Mouse (Mus musculus) cerebellum, adult 9-10 months (tissue): Measurements from ENCODE around the gene Atrx.
"Not testable (repeated sequence)": the region's sequence is repeated elsewhere in the genome, so short reads cannot be mapped to it uniquely, and the experiment has no call there.

Source experiments
- DNase-seq: peaks from one replicate; pipeline ENCODE4 v3.0.0; 2022

Atrx gene

DNA sequence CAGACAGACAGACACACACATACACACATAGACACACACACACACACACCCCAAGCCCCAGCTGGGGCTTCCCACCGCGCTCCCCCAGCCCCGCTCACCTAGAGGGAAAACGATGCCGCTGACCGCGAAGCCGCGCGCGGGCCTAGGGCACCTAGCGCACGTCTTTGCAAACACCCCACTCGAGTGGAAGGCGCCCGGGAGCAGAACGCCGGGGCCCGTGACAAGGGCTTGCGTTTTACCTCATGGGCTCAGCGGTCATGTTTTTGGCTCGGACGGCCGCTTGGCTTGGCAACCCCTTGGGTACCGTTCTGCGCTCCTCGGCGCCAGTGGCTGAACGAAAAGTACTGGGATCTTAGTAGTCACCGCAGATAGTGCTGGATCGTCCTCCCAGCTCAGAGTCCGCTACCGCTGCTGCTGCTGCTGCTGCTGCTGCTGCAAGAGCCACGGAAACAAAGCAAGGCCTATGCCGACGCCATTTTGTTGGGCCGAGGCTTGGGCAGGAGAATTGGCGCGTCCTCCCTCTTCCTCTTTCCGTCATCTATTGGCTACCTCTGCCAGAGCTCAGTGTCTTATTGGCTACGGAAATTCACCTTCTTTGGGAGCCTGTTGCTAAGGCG, at the start of gene Atrx:
Atrx (minus strand) TSS at position 543 of the 617 bp plus-strand sequence.
- DNase-seq: peak; percentile 86

DNA sequence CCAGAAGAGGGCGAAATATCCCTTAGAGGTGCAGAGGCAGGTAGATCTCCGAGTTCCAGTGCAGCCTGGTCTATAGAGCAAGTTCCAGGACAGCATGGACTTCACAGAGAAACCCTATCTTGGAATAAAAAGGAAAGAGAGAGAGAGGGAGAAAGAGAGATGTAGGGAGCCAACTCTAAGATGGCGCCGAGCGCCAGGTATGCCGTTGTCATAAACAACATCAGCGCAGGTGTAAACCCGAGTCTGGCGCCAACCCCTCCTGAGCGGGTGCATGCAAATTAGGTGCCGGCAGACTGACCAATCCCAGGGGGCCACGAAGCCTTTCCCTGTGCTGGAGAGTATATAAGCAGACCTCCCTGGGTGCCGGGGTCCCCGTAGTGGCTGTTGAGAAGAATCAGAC, 27.9 kb upstream of the Atrx start:
- DNase-seq: not testable (repeated sequence)

DNA sequence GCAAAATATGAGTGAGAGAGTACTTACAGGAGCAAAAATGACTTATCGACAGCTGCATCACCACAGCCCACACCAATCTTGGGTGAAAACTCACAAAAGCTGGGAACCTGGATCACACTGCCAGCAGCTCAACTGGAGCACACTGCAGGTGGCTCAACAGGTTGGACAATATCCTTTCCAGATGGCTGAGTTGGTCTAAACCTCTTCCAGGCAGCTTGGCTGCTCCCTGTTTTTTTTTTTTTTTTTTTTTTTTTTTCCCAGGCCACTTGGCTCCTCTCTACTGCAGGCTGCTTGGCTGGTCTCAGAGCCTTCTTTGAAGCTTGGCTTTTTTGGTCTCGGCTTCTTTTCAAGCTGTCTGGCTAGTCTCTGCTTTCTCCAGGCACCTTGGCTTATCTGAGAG, 24.8 kb upstream of the Atrx start:
- DNase-seq: peak; percentile 30

DNA sequence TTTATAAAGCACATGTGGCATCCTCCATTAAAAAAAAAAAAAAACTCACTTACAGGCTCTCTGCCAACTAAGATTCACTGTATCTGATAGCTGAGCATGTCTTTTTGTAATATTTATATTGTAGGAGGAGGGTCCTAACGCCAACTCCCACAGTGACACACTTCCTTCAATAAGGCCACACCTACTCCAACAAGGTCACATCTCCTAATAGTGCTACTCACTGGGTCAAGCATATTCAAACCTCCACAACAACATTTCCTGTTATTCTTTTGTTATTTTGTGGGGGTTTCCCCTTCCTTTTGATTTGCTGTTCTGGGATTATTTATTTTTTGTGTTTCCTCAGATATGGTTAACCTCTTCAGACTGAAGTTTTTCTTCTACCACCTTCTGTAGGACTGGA, 17.2 kb upstream of the Atrx start:
- no peak for DNase-seq

DNA sequence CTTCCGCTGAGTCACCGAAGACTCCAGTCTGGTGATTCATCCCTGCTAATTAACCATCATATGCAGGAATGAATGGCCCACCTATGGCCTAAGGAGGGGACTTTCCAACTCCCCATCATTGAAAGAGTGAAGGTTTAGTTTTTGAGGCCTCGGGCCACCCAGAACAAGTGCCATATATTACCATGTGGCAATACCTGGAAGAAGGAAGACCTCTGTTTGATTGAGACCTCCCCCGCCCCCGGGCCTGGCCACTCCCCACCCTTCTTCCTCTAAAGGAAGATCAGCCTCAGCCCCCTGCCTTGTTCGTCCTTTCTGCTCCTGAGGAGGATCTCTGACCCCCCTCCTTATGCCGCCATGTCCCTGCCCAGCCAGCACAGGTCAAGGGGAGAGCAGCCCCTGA, 10.0 kb upstream of the Atrx start:
- DNase-seq: no peak

DNA sequence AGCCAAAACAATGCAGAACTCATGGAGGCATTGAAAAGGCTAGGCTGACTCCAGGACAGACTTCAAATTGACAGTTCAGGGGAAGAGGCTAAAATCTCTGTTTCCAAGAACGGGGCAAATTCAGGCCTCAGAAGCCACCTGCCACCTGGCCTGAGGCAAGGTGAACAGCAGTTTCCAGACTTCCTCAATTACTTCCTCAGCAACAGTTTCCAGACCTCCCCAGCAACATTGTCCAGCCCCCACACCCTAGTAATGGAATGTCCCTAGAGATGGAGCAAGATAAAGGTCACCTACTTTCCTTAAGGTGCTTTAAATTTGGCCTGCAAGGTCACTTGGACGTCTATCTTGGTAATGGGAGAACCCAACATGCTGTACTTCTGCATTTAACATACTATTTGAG, 8.5 kb upstream of the Atrx start:
- no peak for DNase-seq

DNA sequence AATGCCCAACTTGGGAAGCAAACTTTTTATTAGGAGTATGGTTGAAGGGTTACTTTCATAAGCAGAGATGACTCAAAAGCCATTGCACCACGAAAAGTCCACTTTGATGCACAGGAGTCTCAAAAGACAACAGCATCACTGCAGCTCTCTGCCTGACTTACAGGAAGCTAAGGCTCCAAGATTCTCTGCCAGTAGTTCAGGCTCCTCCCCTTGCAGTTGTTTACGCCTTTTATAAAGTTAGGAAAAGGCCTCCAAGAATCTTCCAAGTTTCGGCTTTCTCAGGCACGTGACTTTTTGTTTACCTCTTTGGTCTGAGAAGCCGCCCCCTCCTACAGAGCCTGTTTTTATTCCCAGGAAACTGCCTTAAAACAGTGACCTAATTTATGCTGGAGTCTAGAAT, 5.1 kb upstream of the Atrx start:
- DNase-seq: no peak

DNA sequence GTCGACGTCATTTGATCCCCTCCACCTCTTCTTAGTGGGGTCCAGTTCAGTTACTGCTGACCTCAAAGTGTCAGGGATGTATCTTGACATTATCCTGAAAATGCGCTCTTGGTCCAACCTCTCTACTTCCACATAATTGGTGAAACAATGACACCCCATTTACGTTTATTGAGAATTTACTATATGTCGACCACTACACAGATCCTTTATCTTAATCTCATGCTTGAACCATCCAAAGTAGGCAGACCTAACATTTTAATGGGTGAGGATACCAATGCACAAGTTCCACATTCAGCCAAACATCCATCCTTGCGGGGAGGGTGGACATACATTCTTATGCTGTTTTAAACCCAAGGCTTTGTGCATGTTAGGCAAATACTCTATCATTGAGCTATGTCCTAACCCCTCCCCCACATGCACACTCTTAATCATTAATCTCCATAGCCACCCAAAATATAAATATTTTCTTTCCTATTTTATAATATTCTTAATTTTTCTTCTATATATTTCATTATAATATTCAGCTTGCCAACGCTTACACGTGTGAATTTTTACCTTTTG, 355 bp upstream of the Atrx start:
- no peak for DNase-seq

DNA sequence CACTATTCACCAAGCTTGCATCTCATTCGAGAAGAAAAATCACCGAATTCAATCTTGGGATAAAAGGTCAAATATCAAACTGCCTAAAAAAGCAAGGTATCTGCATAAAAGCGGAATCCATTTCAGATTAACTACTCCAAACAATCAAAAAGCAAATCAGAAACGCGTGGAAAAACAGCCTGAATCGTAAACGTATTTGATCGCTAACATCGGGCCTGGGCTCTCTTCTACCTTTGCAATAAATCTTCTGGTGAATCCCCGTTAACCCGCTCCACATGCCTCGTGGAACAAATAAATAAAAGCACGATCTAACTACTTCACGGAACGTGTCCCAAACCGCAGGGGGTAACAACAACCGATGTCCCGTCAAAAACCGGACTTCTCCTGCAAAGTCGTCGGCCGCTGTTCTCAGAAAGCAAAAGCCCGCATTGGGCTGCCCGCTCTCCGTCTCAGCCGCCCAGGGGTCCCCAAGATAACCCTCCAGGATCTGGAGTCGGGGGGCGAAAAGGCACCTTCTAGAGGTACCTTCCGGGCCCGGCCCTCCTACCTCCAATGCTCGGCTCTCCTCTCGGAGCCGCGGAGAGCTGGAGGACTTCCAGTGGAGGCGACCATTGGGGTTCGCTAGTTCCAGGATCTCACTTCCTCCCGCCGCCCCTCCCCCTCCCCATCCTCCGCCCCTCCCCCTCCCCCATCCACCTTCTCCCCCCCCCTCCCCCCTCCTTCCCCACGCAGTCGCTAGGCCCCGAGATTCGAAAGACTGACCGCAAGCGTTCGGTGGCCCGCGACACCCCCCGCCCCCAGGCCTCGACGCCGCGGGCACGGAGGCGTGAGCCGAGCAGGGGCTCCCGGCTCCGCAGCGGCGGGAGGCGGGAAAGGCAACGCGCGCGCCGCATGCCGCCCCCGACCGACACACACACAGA, 1.0 kb downstream of the Atrx start:
- DNase-seq: peak; percentile 55

DNA sequence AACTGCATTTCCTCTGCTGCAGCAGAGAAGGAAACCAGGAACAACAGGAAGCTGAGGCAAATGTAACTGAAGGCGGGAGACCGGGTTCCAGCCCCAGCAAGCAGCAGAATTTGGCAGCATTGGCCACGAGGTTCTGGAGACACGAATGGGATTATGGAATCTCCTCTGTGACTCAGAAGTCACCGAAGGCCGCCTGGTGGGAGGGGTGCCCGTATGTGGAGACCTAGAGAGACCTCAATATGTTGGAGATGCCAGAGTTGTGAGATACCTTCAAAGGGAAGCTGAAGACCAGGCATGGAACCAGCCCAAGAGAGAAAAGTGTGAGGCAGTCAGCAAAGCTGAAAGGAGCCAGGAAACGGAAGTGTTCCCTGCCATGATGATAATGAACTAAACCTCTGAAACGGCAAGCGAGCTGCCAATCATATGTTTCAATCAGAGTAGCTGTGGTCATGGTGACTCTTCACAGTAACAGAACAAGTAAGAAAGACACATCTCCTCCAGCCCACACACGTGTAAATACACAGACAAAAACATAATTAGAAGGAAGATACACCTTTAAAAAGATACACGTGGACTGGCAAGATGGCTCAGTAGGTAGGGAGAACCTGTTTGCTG, 3.0 kb downstream of the Atrx start:
- no peak for DNase-seq

DNA sequence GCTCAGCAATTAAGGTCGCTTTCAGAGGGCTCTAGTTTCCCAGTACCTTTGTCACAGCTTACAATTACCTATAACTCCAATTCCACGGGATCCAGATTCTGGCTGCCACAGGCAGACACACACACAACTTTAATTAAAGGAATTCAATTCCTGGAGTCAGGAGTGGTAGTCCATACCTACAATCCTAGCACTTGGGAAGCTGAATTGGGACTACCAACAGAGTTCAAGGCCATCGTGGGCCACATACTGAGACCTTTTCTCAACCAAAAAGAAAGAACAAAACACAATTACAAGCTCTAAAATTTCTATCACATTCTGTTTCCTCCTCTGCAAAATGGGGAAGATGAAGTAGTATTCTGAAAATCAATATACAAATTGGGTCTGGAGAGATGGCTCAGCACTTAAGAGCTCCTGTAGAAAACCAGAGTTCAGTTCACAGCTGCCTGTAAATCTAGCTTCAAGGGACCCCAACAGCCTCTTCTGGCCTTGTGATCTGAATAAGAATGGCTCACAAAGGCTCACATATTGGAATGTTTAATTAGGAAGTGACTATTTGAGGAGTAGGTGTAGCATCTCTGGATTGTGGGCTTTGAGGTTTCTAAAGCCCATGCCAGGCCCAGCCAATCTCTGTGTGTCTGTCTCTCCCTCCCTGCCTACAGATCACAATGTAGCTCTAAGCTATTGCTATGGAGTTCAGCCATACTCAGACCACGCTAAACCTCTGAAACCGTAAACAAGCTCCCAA, 4.7 kb downstream of the Atrx start:
- DNase-seq: no peak

DNA sequence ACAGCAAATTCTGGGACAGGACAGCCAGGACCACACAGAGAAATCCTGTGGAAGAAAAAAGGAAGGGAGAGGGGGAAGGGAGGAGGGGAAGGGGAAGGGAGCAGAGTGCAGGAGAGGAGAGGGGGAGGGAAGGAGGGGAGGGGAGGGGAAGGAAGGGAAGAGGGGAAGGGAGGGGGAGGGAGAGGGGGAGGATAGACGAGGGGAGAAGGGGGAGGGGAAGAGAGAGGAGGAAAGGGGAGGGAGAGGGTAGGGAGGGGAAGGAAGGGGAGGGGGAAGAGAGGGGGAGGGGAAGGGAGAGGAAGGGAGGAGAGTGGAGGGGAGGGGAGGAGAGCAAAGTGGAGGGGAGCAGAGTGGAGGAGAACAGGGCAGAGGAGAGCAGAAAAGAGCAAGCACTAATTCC, 5.3 kb downstream of the Atrx start:
- no peak for DNase-seq

DNA sequence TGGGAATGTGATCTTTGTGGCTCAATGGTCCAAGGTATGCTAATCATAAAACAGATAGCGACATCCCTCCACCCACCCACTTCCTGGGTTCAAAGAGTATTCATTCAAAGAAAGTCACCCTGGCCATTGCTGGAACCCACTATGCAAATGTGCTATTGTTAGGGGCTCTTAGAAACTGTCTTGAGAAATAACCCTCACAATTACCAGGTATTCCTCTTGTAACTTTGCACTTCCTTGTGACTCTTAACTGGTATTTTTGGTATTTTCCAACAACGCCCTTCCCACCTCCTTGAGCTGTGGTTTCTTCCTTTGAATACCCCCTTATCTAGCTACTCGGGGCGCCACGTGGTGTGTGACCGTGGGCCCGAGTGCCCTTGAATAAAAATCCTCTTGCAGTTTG, 6.2 kb downstream of the Atrx start:
- not testable (repeated sequence) for DNase-seq

DNA sequence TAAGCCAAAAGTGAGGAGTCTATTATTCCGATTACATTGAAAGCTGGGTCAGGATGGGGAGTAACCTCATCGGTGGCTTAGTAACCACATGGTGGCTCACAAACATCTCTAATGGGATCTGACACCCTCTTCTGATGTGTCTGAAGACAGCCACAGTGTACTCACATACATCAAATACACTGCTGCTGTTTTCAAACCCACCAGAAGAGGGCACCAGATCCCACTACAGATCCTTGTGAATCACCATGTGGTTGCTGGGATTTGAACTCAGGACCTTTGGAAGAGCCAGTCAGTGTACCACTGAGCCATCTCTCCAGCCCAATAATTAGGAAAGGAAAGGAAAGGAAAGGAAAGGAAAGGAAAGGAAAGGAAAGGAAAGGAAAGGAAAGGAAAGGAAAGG, 7.8 kb downstream of the Atrx start:
- no peak for DNase-seq

DNA sequence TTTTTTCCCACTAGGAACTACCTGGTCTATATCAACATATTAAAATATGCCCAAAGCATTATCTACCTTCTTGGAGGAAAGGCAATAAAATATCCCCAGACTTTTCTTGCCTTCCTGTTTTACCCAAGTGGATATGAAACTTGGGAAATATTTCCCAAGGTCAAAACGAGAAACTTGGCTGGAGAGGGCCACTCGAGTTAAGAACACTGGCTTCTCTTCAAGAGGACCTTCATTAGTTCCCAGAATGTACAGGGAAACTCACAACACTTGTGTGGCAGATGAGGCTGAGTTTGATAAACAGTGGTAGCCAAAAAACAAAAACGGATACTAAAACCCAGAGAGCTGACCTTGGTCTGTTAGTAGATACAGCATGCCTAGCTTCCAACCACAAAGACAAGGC, 17.5 kb downstream of the Atrx start:
- no peak for DNase-seq

DNA sequence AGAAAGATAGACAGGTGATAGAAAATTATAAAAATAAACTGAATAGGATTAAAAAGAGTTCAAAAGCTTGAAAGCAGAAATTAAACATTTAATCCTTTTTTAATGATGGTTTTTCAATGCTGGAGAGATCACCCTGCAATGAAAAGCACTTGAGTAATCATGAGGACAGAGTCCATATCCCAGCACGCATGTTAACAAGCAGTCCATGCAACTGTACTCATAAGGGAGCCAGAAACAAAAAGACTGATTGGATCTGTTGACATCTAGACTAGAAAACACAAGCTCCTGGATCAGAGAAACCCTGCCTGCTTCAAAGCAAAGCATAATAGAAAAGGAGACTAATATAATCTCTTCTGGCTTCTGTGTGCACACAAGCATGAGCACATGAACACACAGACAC, 27.6 kb downstream of the Atrx start:
- DNase-seq: no peak

DNA sequence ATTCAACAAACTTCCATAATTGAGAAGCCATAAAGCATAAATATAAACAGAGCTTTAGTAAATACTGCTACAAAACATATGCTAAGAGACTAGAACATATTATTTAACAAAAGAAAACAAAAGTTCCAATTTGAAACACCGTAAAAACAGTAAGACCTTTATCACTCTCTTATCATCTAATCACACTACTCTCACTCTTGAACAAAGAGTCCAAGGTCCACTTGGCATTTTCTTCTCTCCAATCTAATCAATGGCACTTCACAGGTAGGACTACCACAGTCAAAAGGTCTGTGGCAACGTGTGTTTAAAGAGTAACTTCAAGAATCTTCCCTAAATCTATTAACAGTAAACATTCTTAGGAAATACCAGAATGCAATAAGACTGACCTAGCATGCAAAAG, 42.3 kb downstream of the Atrx start:
- DNase-seq: no peak

DNA sequence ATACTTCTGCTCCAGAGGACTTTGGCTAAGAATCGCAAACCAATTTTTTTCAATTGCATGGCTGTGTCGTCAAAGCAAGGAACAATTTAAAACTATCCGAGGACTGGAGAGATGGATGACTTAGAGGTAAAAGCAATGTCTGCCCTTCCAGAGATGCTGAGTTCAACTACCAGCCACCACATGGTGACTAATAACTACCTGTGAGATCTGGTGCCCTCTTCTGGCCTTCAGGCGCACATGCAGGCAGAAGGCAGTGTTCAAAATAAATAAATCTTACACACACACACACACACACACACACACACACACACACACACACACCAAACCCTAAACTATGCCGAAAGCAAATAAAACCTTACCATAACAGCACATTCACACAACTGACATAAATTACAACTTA, 64.8 kb downstream of the Atrx start:
- DNase-seq: peak; percentile 8

DNA sequence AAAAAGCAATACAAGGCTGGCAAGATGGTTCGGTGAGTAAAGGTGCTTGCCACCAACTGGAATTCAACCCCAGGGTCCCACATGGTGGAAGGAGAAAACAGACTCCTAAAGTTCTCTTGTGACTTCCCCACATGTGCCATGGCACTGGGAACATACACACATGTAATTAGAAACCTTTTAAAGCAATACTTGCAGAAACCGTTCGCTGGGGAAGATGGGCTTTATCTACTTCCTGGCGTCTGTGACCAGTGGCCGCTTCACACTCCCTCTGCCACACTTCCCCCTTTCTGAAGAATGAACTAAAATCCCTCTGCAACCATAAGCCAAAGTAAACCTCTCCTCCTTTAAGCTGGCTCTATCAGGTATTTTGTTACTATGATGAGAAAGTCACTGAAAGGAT, 104.7 kb downstream of the Atrx start:
- no peak for DNase-seq

DNA sequence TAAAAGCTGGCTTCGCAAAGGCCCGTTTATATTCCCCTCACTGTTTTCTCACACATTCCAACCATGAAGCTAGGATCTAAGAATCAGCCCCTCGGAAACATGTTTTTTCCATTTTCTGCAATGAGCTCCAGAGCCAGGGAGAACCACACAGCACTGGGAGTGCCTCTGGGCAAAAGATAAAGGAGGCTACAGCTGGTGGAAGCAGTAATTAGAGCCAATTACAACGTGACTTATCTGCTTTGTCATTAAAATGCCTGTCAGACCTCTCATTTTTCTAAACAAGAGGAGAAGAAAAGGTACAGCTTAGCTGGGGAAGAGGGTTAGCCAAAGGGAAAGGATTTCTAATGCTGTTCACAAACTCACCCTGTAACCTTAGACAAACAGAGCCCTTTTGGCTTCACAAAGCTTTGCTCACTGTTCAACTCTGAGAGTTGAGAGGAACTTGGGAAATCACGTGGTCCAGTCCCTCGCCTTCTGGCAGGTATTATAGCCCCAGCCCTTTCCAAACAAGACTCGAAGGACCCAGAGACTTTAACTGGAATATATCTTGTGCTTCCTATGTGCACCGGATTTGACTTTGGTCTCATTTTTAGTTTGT, 134.3 kb downstream of the Atrx start:
- DNase-seq: no peak

DNA sequence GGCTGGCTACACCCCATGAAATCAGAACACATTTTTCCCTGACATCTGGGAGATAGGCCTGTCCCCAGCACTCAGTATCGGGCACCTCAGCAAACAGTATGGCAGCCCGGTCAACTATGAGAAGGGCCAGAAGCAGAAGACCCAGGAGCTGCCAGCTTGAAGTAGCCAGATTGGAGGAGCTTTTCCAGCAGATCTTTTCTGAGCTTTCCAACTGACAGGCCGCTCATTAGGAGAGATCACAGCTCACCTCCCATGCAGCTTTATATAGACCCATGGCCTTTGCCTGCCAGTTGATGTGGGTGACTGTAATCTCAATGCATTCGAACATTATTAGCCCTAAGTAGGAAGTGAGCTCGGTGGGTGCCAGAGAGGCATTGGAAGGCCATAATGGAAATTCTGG, 155.9 kb downstream of the Atrx start:
- no peak for DNase-seq

DNA sequence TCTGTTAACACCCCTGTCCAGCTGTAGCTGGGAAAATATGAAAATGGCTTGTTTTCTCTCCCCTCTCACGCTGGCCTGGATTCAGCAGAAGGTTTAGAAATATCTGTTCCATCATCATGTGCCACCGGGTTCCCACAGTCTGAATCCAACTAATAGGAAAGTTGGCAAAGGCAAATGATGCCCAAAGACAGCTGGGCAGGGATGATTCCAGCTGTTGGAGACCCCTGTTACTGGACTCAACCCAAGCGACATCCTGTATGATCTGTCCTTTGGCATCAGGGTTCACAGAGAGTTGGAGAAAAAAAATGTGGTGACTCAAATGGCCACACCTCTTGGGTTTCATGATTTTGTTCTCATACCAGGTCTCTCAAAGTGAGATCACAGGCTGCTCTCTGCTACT, 161.3 kb downstream of the Atrx start:
- DNase-seq: no peak
